Mouse (Mus musculus) hindbrain, embryonic 14.5 days (tissue): ENCODE data around the gene Tbxa2r. TPM values are rescaled to one million over a fixed set of nuclear protein-coding genes. Genes with fewer than 3 reads are reported as not detected.

Source experiments
- ATAC-seq: fragments of 200-750 bp; cut with Nextera tagmentation; 2 replicates; pipeline ENCODE4 v1.8.0; 2017; ENCODE audit warnings: moderate number of reproducible peaks, mild to moderate bottlenecking, moderate TSS enrichment, moderate library complexity; ENCODE audit not compliant: low FRiP score
- DNase-seq: peaks from one replicate; pipeline ENCODE4 v3.0.0-alpha.2; 2015; ENCODE audit warnings: low spot score
- H3K27ac ChIP-seq: fragments of 300-500 bp; sonication (generic); 2 replicates; pipeline ENCODE4 v1.5.1; 2014; ENCODE audit warnings: mild to moderate bottlenecking, moderate library complexity
- H3K27me3 ChIP-seq: fragments of 300-500 bp; sonication (generic); 2 replicates; pipeline ENCODE4 v1.6.1; 2014; ENCODE audit warnings: mild to moderate bottlenecking, low read length, mixed read lengths; ENCODE audit not compliant: control insufficient read depth, insufficient read depth
- H3K36me3 ChIP-seq: fragments of 300-500 bp; sonication (generic); replicated peaks from 2 replicates; pipeline ENCODE4 v1.6.1; 2014; ENCODE audit not compliant: control insufficient read depth, insufficient read depth
- H3K4me1 ChIP-seq: fragments of 300-500 bp; sonication (generic); replicated peaks from 2 replicates; pipeline ENCODE4 v1.6.1; 2014; ENCODE audit warnings: antibody characterized with exemption, low read length, mixed read lengths; ENCODE audit not compliant: control insufficient read depth, insufficient read depth
- H3K4me2 ChIP-seq: fragments of 300-500 bp; sonication (generic); replicated peaks from 2 replicates; pipeline ENCODE4 v1.6.1; 2014; ENCODE audit warnings: mild to moderate bottlenecking, moderate library complexity
- H3K4me3 ChIP-seq: fragments of 300-500 bp; sonication (generic); replicated peaks from 2 replicates; pipeline ENCODE4 v1.5.1; 2014; ENCODE audit warnings: mild to moderate bottlenecking, low read length
- H3K9ac ChIP-seq: fragments of 300-500 bp; sonication (generic); 2 replicates; pipeline ENCODE4 v1.6.1; 2014
- H3K9me3 ChIP-seq: fragments of 300-500 bp; sonication (generic); 2 replicates; pipeline ENCODE4 v1.6.1; 2016; ENCODE audit warnings: low read length; ENCODE audit not compliant: control insufficient read depth
- WGBS: fragments of 180-500 bp; shearing (Covaris S2); extraction: QIAGEN DNeasy Blood & Tissue Kit; methylation state at CpG from one replicate; pipeline ENCODE4 v1.1.7; 2014; 5-methylcytosine and 5-hydroxymethylcytosine counted together
- polyA plus RNA-seq: library from polyadenylated mRNA; unstranded; fragments of >200 nt; fragmentation: Nextera tagmentation; extraction: Ambion mirVana; gene quantifications from 2 replicates; pipeline ENCODE4 v1.2.1, GENCODE M21; 2014

Gene Tbxa2r
- polyA plus RNA-seq, 1 experiment from 2014 or later = 5.4 TPM

GRCm38 (mm10) chr10:81317273-81317672 is 11.3 kb upstream of the Tbxa2r start:
- no peaks in the 10 kb centered on the region for H3K9me3 ChIP-seq
- H3K4me2 ChIP-seq = peak overlapping the region; percentile 28
- peaks cover 20% of the 10 kb centered on the region for H3K4me1 ChIP-seq
- DNase-seq (no peak), ATAC-seq (no peak)
- no peaks in the 10 kb centered on the region for H3K27me3 ChIP-seq
- H3K36me3 ChIP-seq = peaks cover 62% of the 10 kb centered on the region
- H3K4me3 ChIP-seq = no peak overlapping the region
- peak overlapping the region; percentile 13; the same call in 1 of the 2 replicates for H3K9ac ChIP-seq
- WGBS = 14% methylated on average over 19 of the region's 20 CpGs
- H3K27ac ChIP-seq = no peak overlapping the region

GRCm38 (mm10) chr10:81318589-81319329 is 9.8 kb upstream of the Tbxa2r start:
- H3K4me3 ChIP-seq = no peak overlapping the region
- ATAC-seq (no peak), DNase-seq (no peak)
- H3K27ac ChIP-seq = no peak overlapping the region
- H3K9me3 ChIP-seq = no peaks in the 10 kb centered on the region
- H3K36me3 ChIP-seq = peaks cover 62% of the 10 kb centered on the region
- peak overlapping the region; percentile 48; the same call in 1 of the 2 replicates for H3K9ac ChIP-seq
- H3K4me1 ChIP-seq = peaks cover 20% of the 10 kb centered on the region
- WGBS = 92% methylated on average over 13 of the region's 13 CpGs
- H3K27me3 ChIP-seq = no peaks in the 10 kb centered on the region
- H3K4me2 ChIP-seq = no peak overlapping the region

- H3K27me3 ChIP-seq = no peaks in the 10 kb centered on the region
- WGBS = 33% methylated on average over 8 of the region's 8 CpGs
- peaks cover 62% of the 10 kb centered on the region for H3K36me3 ChIP-seq
- DNase-seq (no peak), ATAC-seq (no peak)
- no peaks in the 10 kb centered on the region for H3K9me3 ChIP-seq
- peak overlapping the region; percentile 81 for H3K27ac ChIP-seq
- peaks cover 20% of the 10 kb centered on the region for H3K4me1 ChIP-seq
- H3K4me3 ChIP-seq = peak overlapping the region; percentile 76; the same call in 1 of the 2 replicates
- H3K9ac ChIP-seq = peak overlapping the region; percentile 48
- H3K4me2 ChIP-seq = peak overlapping the region; percentile 83
These were observed 9.2 kb upstream of the Tbxa2r start for GRCm38 (mm10) chr10:81319330-81319699.

- H3K36me3 ChIP-seq = peaks cover 63% of the 10 kb centered on the region
- peaks cover 20% of the 10 kb centered on the region for H3K4me1 ChIP-seq
- no peaks in the 10 kb centered on the region for H3K27me3 ChIP-seq
- H3K9me3 ChIP-seq = no peaks in the 10 kb centered on the region
- H3K9ac ChIP-seq = peak overlapping the region; percentile 48
- H3K4me2 ChIP-seq = peak overlapping the region; percentile 83
- peak overlapping the region; percentile 76 for H3K4me3 ChIP-seq
- under 1% methylated on average over 38 of the region's 38 CpGs for whole genome bisulfite sequencing
- peak; percentile 12; the same call in 1 of the 2 replicates for ATAC-seq
- H3K27ac ChIP-seq = peak overlapping the region; percentile 81
- DNase-seq = peak; percentile 92
These were observed 8.6 kb upstream of the Tbxa2r start for GRCm38 (mm10) chr10:81319741-81320549.

- H3K27ac ChIP-seq = peak within 1 kb of the TSS; percentile 81
- WGBS = under 1% methylated on average over 68 of the region's 68 CpGs
- DNase-seq (peak; percentile 98), ATAC-seq (peak; percentile 94)
- H3K36me3 ChIP-seq = peaks cover 63% of the 10 kb centered on the region
- H3K4me3 ChIP-seq = peak within 1 kb of the TSS; percentile 76
- peak within 1 kb of the TSS; percentile 83 for H3K4me2 ChIP-seq
- H3K27me3 ChIP-seq = no peaks in the 10 kb centered on the region
- H3K4me1 ChIP-seq = peaks cover 20% of the 10 kb centered on the region
- peak within 1 kb of the TSS; percentile 77 for H3K9ac ChIP-seq
- no peaks in the 10 kb centered on the region for H3K9me3 ChIP-seq
These were observed 7.8 kb upstream of the Tbxa2r start, which contains the start of gene Cactin for GRCm38 (mm10) chr10:81320550-81321347. Gene Cactin (plus strand): TSS chr10:81321103.

GRCm38 (mm10) chr10:81321436-81321835 is 7.1 kb upstream of the Tbxa2r start:
- Histone ChIP-seq H3K9me3 (no peaks in the 10 kb centered on the region), H3K4me3 (peak overlapping the region; percentile 76), H3K36me3 (peaks cover 63% of the 10 kb centered on the region), H3K4me1 (peaks cover 20% of the 10 kb centered on the region), H3K27ac (peak overlapping the region; percentile 81), H3K27me3 (no peaks in the 10 kb centered on the region), H3K4me2 (peak overlapping the region; percentile 83), H3K9ac (peak overlapping the region; percentile 77)
- DNase-seq = no peak
- ATAC-seq = no peak
- 4% methylated on average over 20 of the region's 20 CpGs for WGBS

GRCm38 (mm10) chr10:81322444-81322843 is 6.1 kb upstream of the Tbxa2r start:
- peaks cover 20% of the 10 kb centered on the region for H3K4me1 ChIP-seq
- no peaks in the 10 kb centered on the region for H3K9me3 ChIP-seq
- no peak for ATAC-seq
- no peak overlapping the region for H3K27ac ChIP-seq
- WGBS = 93% methylated on average over 27 of the region's 27 CpGs
- no peak for DNase-seq
- no peak overlapping the region for H3K4me2 ChIP-seq
- peaks cover 67% of the 10 kb centered on the region for H3K36me3 ChIP-seq
- no peak overlapping the region for H3K4me3 ChIP-seq
- no peaks in the 10 kb centered on the region for H3K27me3 ChIP-seq
- no peak overlapping the region for H3K9ac ChIP-seq

- H3K9ac ChIP-seq = no peak overlapping the region
- DNase-seq (no peak), ATAC-seq (no peak)
- no peak overlapping the region for H3K4me2 ChIP-seq
- peaks cover 65% of the 10 kb centered on the region for H3K36me3 ChIP-seq
- no peak overlapping the region for H3K27ac ChIP-seq
- H3K27me3 ChIP-seq = no peaks in the 10 kb centered on the region
- no peaks in the 10 kb centered on the region for H3K9me3 ChIP-seq
- H3K4me3 ChIP-seq = no peak overlapping the region
- 97% methylated on average over 23 of the region's 23 CpGs for WGBS
- H3K4me1 ChIP-seq = peaks cover 20% of the 10 kb centered on the region
These were observed 5.3 kb upstream of the Tbxa2r start for GRCm38 (mm10) chr10:81323141-81323775.
